Mouse (Mus musculus) layer of hippocampus, postnatal 10 days (tissue): ENCODE data around the gene Pdxp. TPM values are rescaled to one million over a fixed set of nuclear protein-coding genes. Genes with fewer than 3 reads are reported as not detected.

Source experiments
- DNase-seq, 2 experiments: peaks; one replicate each; pipeline ENCODE4 v3.0.0; 2021; ENCODE audit warnings: low spot score in 2 of 2
- total RNA-seq, 2 experiments: library from RNA; stranded (reverse); gene quantifications; 2 replicates each; pipeline ENCODE4 v1.2.3; 2021

Pdxp gene
- total RNA-seq, 2 experiments from 2014 or later, result 135 to 139 TPM

GRCm38 (mm10) chr15:78898507-78899001 is 15.2 kb upstream of the Pdxp start:
- no peak for DNase-seq

- DNase-seq, result no peak
Measured at GRCm38 (mm10) chr15:78899409-78899739, 14.3 kb upstream of the Pdxp start, which contains the start of gene Gm49510. Gene Gm49510, plus strand, starts transcription at chr15:78899667.

- DNase-seq, result peak; percentile 49 to 69
Measured at GRCm38 (mm10) chr15:78899740-78900584, 13.8 kb upstream of the Pdxp start, which contains the start of gene Sh3bp1. Gene Sh3bp1, plus strand, starts transcription at chr15:78899768.

DNA sequence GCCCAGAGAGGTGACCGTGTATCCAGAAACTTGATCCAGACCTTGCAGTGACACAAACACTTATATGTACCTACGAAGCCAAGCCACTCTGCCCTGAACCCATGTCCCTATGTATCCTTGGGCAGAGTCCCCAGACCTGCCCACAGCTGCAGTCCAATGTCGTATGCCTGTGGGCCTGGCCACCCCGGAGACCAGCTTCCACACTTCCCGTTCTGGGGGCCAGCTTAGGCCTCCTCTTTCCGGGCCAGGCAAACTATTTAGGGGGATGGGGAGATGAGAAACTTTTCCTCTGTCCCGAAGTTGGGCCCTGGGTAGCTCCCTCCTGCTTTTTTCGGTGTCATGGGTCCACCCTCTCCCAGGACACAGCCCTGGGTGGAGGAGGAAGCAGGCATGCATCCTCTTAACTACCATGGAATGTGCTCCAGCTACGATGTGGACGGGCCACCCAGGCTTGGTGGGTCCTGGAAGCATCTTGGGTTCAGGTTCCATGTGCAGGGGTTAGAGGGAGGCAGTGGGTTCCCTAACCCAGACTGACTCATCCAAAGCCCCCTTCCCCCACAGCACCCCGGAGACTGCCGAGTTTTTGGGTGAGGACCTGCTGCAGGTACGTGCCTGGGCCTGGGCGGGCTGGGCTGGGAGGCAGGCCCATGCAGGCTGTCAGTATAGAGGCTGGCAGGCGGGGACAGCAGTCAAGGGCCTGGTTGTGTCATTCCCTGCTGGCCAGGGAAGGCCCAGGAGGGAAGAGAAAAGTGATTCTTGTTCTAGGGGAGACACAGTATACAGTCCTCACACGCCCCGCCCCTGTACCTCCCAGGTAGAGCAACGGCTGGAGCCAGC is 12.9 kb upstream of the Pdxp start:
- no peak for DNase-seq

DNA sequence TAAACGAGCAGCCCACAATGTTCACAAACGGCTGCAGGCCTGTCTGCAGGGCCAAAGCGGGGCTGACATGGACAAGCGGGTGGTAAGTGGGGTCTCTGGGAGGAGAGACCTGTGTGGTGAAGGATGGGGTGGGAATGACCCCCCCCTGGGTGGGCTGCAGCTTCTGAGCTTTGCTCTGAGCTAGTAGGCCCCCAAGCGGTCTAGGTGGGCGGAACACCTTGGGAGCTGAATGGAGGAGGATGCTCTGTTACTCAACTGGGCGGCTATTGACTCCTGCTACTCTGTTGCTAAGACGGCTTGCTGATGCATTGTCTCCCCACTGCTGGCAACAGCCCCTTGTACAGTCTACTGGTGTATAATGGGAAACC is 12.3 kb upstream of the Pdxp start:
- no peak for DNase-seq

- peak; percentile 91 for DNase-seq
Measured at GRCm38 (mm10) chr15:78903243-78903642, 10.5 kb upstream of the Pdxp start.

DNA sequence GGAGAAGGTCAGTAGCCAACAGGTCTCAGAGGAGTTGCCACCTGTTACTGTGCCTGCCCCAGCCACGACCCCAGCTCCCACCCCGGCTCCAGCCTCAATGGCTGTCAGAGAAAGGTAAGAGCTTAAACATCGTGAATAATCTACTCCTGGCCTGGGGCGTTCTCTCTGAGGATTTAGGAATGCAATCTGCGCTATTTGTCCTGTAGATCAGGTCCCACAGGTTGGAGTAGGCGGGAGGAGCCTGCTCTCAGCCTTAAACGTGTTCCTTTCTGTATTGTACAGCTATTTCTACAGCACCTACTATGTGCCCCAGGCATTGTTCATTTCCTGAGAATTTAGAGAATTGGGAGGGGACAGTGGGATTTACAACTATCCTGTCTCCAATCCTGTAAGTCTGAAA is 5.3 kb upstream of the Pdxp start:
- DNase-seq, result no peak

GRCm38 (mm10) chr15:78908982-78909381 is 4.7 kb upstream of the Pdxp start:
- no peak for DNase-seq

GRCm38 (mm10) chr15:78912040-78912439 is 1.7 kb upstream of the Pdxp start:
- DNase-seq, result peak in 1 of 2 experiments; percentile 51

- DNase-seq, result peak; percentile 61 to 73
Measured at GRCm38 (mm10) chr15:78914091-78914822, 538 bp downstream of the Pdxp start.

DNA sequence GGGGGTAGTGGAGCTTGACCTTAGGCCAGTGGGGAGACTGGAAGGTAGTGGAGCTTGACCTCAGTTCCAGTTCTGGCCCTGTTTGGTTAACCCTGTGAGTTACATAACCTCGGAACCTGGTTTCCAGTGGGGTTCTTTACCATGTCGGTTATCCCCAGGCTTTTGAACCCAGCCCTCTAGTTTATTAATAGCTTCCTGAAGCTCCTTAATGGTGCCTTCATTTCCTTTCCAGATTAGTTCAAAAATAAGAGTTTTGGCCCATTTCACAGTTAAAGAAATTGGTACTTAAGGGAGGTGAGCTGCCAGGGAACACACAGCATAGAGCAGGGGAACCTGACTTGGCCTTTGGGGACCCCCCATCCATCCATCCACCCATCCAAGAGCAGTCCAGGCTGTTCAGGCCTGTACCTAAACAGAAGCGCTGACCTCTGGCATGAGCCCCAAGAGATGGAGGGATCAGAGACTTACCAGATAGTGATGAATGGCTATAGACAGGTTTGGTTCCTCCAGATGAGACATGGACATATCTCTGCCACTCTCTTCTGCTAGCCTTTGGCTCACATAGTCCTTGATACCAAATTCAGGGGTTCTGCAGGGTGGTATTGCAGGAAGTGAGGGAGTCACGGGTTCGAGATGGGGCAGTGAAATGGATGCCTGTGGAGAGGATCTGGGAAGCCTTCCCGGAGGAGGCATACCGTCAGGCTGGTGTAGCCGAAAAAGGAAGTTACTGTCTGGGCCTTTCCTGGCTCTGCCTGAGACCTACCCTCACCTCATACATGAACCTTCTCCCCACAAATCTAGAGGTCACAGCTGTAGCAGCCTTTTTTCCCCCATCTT is 1.3 kb downstream of the Pdxp start:
- DNase-seq, result no peak

GRCm38 (mm10) chr15:78915660-78916017 is 1.9 kb downstream of the Pdxp start:
- peak; percentile 70 to 75 for DNase-seq

- DNase-seq, result peak in 1 of 2 experiments; percentile 52
Measured at GRCm38 (mm10) chr15:78916052-78916826, 2.5 kb downstream of the Pdxp start.

DNA sequence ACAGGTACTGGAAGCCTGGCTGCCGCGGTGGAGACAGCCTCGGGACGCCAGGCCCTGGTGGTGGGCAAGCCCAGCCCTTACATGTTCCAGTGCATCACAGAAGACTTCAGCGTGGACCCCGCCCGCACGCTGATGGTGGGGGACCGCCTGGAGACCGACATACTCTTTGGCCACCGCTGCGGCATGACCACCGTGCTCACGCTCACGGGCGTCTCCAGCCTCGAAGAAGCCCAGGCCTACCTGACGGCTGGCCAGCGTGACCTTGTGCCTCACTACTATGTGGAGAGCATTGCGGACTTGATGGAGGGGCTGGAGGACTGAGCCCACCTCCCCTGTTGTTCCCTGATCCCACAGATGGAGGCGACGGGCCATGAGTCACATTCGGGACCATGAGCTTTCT is 4.4 kb downstream of the Pdxp start:
- no peak for DNase-seq

- no peak for DNase-seq
Measured at GRCm38 (mm10) chr15:78919914-78920313, 6.2 kb downstream of the Pdxp start.

GRCm38 (mm10) chr15:78922700-78923099 is 9.0 kb downstream of the Pdxp start:
- DNase-seq, result no peak

DNA sequence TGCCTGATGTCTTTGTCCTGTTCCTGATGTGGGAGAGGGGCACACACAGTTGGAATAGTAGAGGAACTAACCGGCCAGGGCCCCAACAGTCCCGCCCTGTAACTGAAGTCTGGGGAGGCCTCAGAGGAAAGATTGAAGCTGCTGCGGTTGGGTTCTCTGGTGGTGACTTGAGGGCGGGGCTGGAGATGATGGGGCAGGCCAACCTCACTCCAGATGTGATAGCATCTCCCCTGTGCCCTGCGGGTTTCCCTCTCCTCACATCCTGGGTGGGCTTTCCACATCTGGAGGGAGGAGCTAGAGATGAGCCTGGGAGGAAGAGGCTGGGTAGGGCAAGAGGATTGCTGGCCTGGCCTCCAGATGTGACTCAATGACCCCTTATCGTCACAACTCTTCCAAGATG is 9.9 kb downstream of the Pdxp start:
- DNase-seq, result no peak

DNA sequence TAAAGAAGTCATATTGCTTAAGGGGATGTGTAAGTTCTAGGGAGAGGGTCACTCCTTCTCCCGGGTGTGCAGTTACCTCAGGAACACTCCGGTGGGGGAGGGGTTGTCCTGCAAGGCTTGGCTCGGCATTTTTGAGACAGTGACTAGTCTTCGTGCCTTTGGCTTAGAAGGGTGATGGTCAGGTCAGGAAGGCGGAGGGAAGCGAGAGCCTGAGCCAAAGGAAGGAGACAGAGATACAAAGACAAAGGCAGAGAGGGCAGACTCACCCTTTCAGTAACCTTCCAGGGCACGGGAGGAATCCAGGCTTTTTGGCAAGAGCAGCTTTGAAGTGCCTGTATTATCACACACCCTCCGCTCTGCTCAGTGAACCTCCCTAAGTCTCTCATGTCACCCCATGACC is 11.4 kb downstream of the Pdxp start:
- no peak for DNase-seq

DNA sequence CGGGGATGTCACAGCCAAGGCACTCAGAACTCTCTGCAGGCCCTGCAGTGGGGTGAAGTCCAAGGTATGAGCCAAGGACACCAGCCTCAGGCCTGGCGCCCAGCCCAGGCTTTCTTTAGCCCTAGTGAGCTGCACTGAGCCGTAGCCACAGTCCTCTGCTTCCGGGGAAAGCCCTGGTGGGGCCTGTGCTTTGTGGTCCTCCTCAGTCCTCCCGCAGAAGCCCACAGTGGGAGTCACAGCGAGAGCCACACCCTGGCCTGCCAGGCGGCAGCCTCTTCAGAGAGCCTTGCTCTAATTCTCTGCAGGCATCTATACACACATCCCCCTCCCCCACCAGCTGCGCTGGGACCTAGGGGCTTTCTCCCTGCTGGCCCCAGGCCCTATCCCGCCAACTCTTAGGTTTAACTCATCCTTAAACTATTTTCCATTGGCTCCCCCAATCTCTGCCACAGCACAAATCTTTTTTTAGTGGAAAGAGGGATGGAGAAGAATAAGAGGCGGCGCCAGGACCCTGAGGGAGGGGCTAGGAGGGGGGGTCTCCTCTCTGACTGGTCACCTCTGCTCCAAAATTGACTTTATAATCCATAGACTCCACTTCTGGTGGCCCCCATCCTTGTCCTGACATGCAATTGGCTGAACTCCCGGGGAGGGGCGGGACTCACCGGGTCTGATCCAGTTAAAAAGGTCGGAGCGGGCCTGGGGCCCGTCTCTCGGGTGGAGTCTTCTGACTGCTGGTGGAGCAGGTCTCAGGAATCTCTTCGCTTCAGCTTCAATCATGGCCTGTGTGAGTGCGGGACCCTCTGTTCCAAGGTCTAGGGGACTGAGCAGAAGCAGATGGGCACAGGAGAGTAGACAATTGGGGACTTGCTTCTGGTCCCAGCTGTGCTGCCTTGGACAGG is 12.6 kb downstream of the Pdxp start, which contains the start of gene Lgals1:
Lgals1 (plus strand) TSS at position 705 of the 899 bp plus-strand sequence.
- peak; percentile 58 to 70 for DNase-seq
